Mouse (Mus musculus): ENCODE measurements around the gene Rpl21.
"Not testable (repeated sequence)": the region's sequence is repeated elsewhere in the genome, so short reads cannot be mapped to it uniquely, and the experiment has no call there.

Gene Rpl21

DNA sequence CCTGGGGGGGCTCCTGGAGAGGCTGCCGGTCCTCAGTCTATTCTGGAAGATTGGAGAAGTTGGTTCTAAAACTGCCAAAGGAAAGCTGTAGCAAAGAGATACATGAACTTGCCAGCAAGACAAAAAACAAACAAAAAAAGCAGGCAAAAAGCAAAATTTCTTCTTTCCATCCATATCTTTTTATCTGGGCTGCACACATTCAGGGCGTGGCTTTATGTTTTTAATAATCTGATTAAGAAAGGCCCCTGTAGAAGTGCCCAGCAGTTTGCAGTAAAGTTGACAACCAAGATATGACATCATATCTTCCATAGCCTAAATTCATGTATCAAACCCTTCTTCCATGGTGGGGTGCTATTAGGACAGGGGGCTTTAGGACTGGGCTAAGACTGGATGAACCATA is 33.6 kb downstream of the Rpl21 start:
- in situ Hi-C loops (cut with MboI; ENCODE audit: low sequenced_read_pairs) = no loop called here

DNA sequence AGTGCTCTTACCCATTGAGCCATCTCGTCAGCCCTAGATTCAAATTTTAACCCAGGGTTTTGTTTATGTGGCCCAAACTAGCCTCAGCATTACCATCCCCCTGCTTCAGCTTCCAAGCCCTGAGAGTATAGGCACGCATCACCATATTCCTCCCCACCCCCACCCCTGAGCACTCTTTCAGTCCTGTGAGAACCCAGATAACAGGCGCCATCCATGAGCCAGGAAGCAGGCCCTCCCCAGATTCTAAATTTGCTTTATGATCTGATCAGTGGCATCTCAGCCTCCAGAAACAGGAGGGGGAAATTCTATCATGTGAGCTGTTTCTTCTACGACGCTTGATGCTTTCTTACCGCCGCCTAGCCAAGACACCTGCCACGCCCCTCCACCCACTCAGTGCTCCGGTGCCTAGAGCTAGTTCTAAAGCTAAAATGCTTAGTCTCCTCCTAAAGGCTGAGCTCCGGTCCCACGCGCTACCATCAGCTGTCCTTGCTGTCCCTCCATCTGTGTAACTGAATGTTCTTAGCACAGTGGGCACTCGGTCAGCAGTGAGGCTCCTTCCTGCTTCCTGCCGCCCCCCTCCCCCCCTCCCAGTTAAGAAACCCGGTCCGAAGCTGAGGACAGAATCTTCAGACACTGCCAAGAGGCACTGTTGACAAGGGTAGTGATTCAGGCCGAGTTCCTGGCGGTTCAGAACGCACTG is 34.7 kb downstream of the Rpl21 start:
- in situ Hi-C loops (cut with MboI; ENCODE audit: low sequenced_read_pairs) = no loop called here

DNA sequence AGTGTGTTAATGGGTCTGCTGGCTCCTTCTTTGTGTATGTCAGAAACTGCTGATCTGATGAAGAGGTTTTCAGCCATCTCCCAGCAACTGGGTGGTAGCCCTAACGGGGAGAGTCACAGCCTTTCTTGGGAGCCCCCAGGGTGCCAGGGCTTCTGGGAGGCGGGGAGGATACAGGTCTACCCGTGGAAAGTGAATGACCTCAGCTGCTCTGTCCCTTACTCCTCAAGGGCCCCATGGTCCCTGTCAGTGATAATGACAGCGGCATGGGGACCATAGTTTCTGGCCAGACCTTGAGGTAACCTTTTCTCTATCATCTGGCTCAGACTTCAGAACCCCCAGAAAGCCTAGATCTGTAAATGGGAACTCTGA is 35.2 kb downstream of the Rpl21 start:
- in situ Hi-C loops (cut with MboI; ENCODE audit: low sequenced_read_pairs) = no loop called here

DNA sequence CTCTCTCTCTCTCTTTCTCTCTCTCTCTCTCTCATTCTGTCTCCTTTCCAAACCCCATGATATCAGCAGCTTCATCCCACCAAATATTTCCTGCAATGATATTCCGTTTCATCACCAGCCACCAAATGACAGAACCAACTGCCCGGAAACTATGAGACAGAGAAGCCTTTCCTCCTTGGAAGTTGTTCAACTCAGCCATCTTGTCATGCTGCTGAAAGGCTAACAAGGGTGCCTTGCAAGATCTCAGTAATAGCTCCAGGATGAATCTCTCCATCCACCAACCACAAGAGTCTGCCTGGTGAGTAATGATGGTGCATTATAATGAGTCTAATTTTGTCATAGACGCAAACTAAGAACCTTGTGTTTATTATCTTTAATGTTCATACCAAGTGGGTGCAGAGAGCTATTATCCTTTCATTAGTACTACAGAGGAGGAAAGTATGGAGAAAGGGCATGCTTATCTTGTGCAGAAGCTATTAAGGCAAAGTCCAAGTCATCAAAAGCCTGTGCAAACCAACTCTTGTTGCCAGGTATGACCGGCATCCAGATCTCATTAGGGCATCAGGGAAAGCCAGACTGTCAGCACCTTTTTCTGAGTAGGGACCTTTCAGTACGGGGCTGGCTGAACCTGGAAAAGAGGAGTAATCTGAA is 40.4 kb downstream of the Rpl21 start:
- in situ Hi-C loops (cut with MboI; ENCODE audit: low sequenced_read_pairs) = no loop called here

DNA sequence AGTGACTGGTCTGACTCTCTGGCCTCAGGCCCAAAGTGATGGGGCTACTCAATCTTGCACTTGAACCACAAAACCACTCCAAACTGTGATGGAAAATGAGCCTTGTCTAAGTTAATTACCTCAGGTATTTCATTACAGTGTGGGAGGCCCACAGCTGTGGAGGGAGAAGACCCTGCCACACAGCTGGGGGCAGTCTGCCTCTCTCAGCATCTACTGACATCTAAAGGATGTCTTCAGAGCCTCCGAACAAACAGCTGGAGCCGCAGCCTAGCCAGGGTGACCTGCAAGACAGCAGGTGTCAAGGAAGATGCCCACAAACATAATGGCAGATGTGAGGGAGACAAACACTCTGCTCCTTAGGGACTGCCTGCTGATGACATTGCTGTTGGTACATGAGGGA is 43.3 kb downstream of the Rpl21 start:
- in situ Hi-C loops (cut with MboI; ENCODE audit: low sequenced_read_pairs) = no loop called here

DNA sequence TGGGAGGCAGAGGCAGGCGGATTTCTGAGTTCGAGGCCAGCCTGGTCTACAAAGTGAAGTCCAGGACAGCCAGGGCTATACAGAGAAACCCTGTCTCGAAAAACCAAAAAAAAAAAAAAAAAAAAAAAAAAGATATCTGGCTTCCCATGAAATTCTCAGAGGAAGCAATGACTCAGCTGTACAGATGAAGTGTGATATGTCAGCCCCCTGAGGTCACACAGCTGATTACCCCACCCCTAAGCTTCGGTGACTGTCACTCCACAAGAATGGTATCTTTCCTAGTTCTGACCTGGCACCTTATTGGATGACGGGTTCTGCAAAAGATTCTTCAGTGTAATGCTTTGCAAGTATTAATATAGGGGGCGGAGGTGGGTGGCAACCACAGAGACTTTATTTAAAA is 45.2 kb downstream of the Rpl21 start:
- in situ Hi-C loops (cut with MboI; ENCODE audit: low sequenced_read_pairs) = not testable (repeated sequence)

DNA sequence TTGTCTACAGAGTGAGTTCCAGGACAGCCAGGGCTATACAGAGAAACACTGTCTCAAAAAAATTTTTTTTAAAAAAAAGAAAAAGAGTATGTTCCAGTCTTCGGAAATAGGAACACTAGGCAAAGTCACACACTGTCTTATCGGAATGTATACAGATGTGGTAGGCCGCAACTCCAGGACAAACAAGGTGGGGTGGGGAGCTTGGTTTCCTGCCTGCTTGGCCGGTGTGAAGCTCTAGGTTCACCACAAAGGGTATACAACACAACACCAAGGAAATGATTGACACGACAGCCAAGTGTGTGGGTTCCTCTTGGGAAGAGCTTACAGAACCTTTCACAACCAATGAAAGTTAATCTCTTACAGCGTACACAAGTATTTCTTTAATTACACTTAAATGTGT is 49.6 kb downstream of the Rpl21 start:
- in situ Hi-C loops (cut with MboI; ENCODE audit: low sequenced_read_pairs) = no loop called here

DNA sequence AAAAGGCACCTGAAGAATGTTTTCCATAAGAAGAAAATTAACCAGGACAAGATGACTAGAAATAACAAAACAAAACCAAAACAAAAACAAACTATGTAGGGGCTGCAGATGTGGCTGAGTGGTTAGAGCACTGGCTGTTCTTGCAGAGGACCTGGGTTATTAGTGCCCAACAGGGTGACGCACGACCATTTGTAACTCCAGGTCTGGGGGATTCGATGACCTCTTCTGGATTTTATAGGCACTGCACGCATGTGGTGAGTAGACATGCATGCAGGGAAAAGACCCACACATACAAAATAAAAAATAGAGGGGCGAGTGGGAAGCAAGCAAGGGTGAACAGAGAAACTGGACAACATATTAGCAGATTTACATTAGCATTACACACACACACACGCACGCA is 50.4 kb downstream of the Rpl21 start:
- in situ Hi-C loops (cut with MboI; ENCODE audit: low sequenced_read_pairs) = no loop called here

DNA sequence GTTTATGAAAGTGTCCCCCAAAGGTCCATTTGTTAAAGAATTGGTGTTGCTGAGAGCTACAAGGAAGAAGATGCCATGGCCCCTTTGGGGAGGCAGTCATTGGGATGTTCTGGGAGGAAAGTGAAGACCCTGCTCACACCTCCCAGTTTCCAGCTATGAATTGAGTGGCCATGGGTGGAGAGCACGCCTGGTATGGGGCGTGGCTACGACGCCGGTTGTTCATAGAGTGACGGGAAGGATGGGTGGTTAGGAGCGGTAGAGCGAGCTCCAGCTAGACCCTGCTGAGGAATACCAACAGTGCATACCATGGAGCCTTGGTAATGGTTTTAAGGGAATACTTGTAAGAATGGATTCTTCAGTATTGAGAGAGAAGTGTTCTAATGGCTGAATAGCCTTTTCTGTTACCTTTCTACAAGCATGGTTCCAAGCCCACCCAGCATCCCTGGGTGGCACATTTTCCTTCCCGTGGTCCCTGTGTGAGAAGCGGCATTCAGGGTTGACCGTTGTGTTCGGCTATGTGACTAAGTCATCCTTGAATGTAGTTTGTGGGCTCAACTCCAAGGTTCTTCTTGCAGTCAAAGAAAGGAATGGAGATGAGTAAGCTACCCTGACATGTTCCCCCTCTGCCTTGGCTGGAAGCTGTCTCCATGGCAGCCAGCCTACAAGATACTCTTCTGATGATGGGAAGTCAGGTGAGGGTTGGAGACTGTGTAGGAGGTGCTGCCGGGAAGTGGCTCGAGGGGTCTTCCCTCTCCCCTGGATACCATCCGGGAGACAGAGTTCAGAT is 51.0 kb downstream of the Rpl21 start:
- in situ Hi-C loops (cut with MboI; ENCODE audit: low sequenced_read_pairs) = no loop called here

Measured in CH12F3 (cell line).